Mouse (Mus musculus) megakaryocyte-erythroid progenitor cell, adult 5-6 weeks (primary cell): ENCODE measurements at regions not wholly inside any gene's neighbourhood (a gene's known extent, or its start where the extent isn't known, plus 50 kb on each side); places are given as distances from the start of the nearest gene placed in this dataset.

Experiments
- ATAC-seq: replicated peaks from 2 replicates; pipeline ENCODE4 v1.8.0; 2016; ENCODE audit warnings: mild to moderate bottlenecking, inconsistent platforms; ENCODE audit not compliant: severe bottlenecking, poor library complexity, low FRiP score, low TSS enrichment

- ATAC-seq = no peak
These were observed 225.0 kb downstream of the Mycn start for GRCm38 (mm10) chr12:12716691-12717090.

GRCm38 (mm10) chr12:12715956-12716669 lies 225.6 kb downstream of the Mycn start:
- ATAC-seq = no peak

- no peak for ATAC-seq
These were observed 226.2 kb downstream of the Mycn start for GRCm38 (mm10) chr12:12715528-12715927.

DNA sequence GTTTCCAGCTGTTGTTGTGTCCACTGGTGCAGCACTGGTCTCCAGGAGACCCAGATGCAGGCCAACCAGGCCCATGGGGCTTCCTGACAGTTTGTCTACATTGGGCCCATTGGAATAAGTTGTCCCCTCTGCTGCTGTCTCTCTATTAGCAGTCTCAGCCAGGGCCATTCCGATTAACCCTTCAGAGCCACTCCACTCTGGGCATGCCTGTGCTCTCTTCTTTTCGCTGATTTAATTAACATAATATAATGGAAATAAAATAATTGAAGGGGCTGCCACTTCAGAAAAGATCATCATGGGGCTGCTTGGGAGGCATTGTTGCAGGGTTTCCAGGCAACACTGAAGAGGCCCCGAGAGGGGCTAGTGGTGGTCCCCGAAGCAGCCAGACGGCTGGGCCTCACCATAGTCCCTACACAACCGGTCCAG lies 231.5 kb downstream of the Mycn start:
- ATAC-seq = no peak

GRCm38 (mm10) chr12:12708954-12709523 lies 232.7 kb downstream of the Mycn start:
- no peak for ATAC-seq

GRCm38 (mm10) chr12:12706326-12706920 lies 235.3 kb downstream of the Mycn start:
- no peak for ATAC-seq

- ATAC-seq = no peak
These were observed 240.0 kb downstream of the Mycn start for GRCm38 (mm10) chr12:12701735-12702134.

- no peak for ATAC-seq
These were observed 240.6 kb downstream of the Mycn start for GRCm38 (mm10) chr12:12701060-12701667.

- ATAC-seq = no peak
These were observed 247.6 kb downstream of the Mycn start for GRCm38 (mm10) chr12:12693838-12694777.

GRCm38 (mm10) chr12:12687376-12687775 lies 254.3 kb downstream of the Mycn start:
- no peak for ATAC-seq

DNA sequence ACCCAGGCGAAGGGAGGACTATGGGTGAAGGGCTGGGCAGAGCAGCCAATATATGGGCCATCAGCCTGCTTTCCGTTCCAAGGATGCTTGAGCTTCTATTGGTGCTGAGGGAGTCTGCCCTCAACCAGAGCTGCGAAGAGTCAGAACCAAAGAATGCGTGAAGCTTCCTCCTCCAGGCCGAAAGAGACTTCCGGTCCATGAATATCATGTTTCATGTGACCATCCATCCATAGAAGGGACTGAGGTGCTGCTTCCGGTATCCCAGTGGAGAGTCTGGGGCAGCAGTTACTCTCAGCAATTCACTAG lies 256.5 kb downstream of the Mycn start:
- no peak for ATAC-seq

DNA sequence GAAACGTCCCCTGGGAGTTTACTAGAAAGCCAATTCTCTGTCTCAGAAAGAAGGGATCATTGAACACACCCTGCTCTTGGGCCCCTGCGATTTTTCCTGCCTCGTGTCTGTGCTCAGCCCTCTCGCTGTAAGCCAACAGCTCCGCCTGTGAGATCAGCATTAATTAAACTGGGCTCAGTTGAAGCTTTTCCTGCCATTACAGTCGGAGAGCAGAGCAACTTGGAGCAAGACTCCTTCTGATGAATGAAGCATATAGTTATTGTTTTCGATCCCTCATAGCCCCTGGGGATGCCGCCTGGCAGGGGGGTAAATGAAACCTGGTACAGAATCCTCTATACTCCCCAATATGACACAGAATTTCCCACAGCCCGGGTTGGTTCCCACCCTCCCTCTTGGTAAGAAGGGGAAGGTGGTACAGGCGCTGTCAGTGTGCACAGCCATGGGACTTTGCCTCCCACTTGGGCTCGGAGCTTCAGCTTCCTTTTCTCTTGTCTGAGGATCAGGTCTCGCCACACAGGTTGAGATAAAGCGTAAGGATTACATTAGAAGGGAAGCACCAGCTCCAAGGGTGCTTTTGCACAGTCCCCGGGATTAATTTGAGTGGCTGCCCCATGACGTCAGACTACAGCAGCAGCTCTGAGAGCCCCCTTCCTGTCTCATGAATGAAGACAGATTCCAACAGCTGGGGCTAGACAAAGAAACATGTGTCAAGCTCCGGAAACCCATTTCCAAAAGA lies 257.1 kb downstream of the Mycn start:
- ATAC-seq = no peak

- ATAC-seq = peak; percentile 54; the same call in 1 of the 2 replicates
These were observed 257.8 kb downstream of the Mycn start for GRCm38 (mm10) chr12:12683733-12684470.

DNA sequence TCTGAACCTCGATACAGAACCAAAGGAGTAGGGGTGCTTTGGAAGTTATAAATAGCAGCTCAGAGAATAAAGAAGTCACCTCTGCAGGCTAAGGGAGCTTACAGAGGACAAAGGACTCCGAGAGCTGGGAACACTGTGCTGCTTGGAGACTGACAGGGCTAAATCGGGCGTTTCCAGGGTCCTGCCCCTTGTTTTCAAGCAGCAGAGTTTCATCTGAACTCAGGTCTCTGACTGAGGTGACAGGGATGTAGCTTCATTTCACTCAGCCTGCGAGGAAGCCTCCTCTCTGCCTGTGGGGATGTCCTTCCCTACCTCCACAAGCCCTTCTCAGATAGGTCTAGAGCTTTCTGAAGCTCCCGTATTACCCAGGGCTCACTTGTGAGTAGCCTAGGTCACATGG lies 260.6 kb downstream of the Mycn start:
- no peak for ATAC-seq

DNA sequence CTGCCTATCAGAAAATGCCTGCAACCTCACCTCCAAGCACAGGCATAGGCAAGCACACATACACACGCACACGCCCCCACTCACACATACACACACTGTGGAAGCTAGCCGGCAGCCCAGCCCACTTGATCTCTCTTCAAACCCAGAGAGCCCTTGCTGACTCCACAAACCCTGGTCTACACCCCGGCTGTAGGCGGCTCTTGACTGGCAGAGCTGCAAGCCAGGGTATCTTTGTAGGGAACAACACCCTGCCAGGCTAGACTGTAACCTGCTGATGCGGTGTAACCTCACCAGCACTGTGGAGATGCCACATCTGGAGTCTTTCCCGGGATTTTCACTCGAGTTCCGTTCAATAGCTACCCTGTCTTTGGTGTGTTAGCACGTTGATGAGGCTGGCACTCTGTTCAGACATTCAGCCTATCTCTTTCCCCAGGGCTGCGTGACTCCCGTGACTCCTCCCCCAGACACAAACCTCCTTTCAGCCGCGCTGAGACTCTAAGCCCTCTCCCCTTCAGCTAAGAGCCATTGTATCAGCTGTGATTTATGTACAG lies 261.3 kb downstream of the Mycn start:
- ATAC-seq = no peak

DNA sequence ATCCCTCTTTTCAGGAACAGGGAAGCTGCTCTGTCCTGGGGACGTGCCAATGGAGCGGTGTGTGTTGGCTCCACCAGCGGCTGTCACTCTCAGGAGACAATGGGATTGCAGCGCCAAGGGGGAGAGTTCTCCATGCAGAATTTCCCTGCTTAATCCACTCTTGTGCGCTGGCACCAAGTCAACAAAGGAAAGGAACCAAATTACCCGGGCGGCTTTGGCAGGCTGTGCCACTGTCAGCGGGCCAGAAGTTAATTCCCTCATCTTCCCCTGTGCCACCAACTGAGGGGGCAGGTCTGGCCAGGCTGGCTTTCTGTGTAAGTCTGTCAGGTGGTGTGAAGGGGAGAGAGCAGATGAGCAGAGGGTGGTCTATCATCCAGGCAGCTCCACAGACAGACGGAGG lies 265.0 kb downstream of the Mycn start:
- no peak for ATAC-seq

DNA sequence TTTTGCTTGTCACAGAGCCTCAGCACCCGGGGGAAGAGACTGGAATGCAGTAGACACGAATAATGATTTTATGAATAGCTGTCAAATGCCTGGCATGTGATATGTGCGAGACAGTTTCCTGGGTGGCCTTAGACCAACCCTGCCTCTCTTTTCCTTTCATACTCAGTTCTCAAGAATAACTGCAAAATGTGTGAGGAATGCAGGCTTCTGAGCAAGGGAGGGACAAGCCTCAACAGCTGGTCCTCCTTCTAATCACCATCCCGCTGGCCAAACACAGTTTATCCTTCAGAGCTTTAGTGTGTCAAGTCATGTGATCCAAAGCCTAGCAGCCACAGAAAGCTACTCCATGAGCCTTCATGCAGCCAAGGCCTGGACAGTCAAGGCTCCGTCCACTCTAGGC lies 271.8 kb downstream of the Mycn start:
- ATAC-seq = no peak

DNA sequence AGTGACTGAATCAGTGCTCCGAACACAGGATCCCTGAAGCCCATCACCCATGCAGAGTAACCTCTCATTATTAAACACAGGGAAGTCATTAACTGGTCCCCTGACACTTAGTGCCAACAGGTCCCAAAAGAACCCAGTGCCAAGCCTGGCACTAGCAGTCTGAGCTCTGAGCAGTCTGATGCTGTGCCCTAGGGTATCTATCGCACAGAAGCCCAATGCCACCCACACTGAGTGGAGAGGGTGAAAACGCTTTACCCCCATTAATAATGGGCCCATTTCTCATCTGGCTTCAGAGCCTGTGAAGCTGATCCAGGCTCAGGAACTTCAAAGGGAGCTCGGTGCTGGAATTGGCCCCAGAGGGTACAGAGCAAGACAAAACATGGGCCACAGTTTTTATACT lies 272.8 kb downstream of the Mycn start:
- no peak for ATAC-seq
